Mouse (Mus musculus) brown adipose tissue, adult 24 weeks (tissue): ENCODE data around the gene Slc6a11. TPM values are rescaled to one million over a fixed set of nuclear protein-coding genes. Genes with fewer than 3 reads are reported as not detected.

Source experiments
- H3K27ac ChIP-seq: fragments of 200-500 bp; replicated peaks from 2 replicates; pipeline ENCODE4 v1.5.1; 2012; ENCODE audit warnings: low read depth, mild to moderate bottlenecking, low read length
- H3K4me1 ChIP-seq: fragments of 200-500 bp; 2 replicates; pipeline ENCODE4 v1.6.1; 2012; ENCODE audit warnings: low read length, mixed read lengths; ENCODE audit not compliant: control insufficient read depth, insufficient read depth, insufficient read length
- H3K4me3 ChIP-seq: fragments of 200-500 bp; 2 replicates; pipeline ENCODE4 v1.5.1; 2012; ENCODE audit warnings: low read depth, mild to moderate bottlenecking, low read length, moderate library complexity; ENCODE audit not compliant: insufficient read depth
- polyA plus RNA-seq: library from polyadenylated mRNA; stranded (reverse); fragments of >200 nt; gene quantifications from 2 replicates; pipeline ENCODE4 v1.2.4, GENCODE M21; 2012; ENCODE audit not compliant: missing spikeins, insufficient read depth, insufficient read length

The Slc6a11 gene
- polyA plus RNA-seq, 1 experiment: not detected

- H3K27ac ChIP-seq: no peak overlapping the region
- no peaks in the 10 kb centered on the region for H3K4me1 ChIP-seq
- no peak overlapping the region for H3K4me3 ChIP-seq
These were observed 85.8 kb downstream of the Slc6a11 start for GRCm38 (mm10) chr6:114216741-114217414.

- H3K27ac ChIP-seq: no peak overlapping the region
- H3K4me1 ChIP-seq: no peaks in the 10 kb centered on the region
- no peak overlapping the region for H3K4me3 ChIP-seq
These were observed 93.4 kb downstream of the Slc6a11 start for GRCm38 (mm10) chr6:114224399-114224798.

DNA sequence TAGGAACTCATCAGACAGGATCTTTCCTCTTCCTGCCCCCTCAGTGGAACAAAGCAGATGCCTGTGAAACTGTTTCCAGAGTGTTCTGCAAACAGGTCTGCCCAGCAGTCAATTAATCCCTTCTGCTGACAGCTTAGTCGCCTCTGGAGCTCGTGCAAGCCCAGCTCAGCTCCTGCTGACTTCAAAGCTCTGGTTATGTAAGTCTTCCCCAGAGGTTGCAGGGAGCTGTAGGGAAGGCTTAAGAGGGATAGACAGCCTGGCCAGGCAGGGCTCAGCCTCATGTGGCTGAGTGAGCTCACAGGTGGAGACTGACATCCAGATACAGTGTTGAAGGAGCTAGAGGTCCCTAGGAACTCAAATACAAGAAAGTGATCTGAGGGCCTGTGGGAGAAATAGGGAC lies 96.3 kb downstream of the Slc6a11 start:
- no peaks in the 10 kb centered on the region for H3K4me1 ChIP-seq
- H3K4me3 ChIP-seq: no peak overlapping the region
- no peak overlapping the region for H3K27ac ChIP-seq

DNA sequence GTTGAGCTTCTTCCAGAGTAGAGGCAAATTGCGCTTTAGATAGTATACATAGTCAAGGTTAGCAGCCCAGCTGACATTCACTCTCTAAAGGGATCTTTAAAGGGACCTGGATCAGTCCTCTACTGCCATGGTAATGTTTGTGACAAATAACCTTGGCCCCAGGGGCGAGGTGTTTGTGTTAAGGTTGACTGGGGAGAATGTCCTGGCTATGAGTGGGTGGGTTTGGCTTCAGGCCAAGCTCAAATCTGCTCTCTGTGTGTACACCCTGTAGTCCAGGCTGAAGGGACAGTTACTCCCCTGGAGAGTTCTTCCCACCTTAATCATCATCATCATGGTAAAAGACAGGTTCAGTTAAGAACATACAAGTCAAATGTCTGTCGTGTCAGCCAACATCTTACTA lies 97.2 kb downstream of the Slc6a11 start:
- no peaks in the 10 kb centered on the region for H3K4me1 ChIP-seq
- no peak overlapping the region for H3K4me3 ChIP-seq
- no peak overlapping the region for H3K27ac ChIP-seq

- H3K27ac ChIP-seq: no peak overlapping the region
- no peaks in the 10 kb centered on the region for H3K4me1 ChIP-seq
- H3K4me3 ChIP-seq: no peak overlapping the region
These were observed 108.0 kb downstream of the Slc6a11 start for GRCm38 (mm10) chr6:114238892-114239644.

- Histone ChIP-seq H3K4me1 (no peaks in the 10 kb centered on the region), H3K4me3 (no peak overlapping the region), H3K27ac (no peak overlapping the region)
These were observed 114.6 kb downstream of the Slc6a11 start for GRCm38 (mm10) chr6:114245665-114246064.

DNA sequence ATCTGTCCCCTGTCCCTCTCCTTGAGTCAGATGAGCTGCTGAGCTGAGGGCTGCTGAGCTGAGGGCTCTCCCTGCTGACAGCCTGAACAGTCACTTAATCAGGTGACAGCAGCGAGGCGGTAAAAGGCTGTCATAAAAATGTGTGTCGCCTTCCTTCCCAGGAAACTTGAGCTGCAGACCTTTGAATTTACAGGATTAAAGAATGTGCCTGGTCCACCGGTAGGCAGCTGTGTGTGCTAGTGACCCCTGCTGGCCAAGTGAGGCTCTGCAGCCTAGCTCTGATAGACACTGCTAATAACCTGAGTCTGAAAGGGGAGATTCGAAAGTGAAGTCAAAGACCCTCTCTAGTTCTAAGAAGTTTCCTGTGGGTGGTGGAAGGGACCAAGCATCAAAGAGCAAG lies 119.3 kb downstream of the Slc6a11 start:
- no peak overlapping the region for H3K27ac ChIP-seq
- no peaks in the 10 kb centered on the region for H3K4me1 ChIP-seq
- H3K4me3 ChIP-seq: no peak overlapping the region

- Histone ChIP-seq H3K4me3 (no peak overlapping the region), H3K4me1 (no peaks in the 10 kb centered on the region), H3K27ac (no peak overlapping the region)
These were observed 123.9 kb downstream of the Slc6a11 start for GRCm38 (mm10) chr6:114254927-114255326.

GRCm38 (mm10) chr6:114257762-114258361 lies 126.8 kb downstream of the Slc6a11 start:
- Histone ChIP-seq H3K4me1 (no peaks in the 10 kb centered on the region), H3K4me3 (no peak overlapping the region)

DNA sequence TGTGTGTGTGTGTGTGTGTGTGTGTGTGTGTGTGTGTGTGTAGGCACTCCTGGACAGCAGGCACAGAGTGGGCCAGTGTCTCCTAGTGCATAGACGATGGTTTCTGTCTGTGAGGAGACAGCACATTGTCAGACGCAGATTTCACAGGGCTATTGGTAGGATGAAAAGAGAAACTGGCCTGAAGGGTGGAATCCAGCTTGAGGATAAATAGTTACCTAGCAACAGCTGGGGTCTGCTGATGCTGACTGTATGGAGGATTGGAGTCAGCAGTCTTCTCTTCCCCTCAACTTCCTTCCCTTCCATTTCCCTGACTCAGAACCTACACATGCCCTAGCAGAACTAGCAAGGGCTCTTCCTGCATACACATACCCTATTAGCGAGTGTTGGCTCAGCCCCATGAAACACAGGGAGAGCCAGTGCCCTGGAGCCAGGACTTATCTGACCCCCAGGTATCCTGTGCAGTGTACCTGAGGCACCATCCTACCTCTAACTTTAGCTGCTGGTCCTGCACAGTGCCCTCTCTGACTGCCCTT lies 127.7 kb downstream of the Slc6a11 start:
- Histone ChIP-seq H3K4me3 (no peak overlapping the region), H3K27ac (peak overlapping the region; percentile 51), H3K4me1 (no peaks in the 10 kb centered on the region)

More at GRCm38 (mm10) chr6:114257762-114258361, 126.8 kb downstream of the Slc6a11 start:
- H3K27ac ChIP-seq: no peak overlapping the region

DNA sequence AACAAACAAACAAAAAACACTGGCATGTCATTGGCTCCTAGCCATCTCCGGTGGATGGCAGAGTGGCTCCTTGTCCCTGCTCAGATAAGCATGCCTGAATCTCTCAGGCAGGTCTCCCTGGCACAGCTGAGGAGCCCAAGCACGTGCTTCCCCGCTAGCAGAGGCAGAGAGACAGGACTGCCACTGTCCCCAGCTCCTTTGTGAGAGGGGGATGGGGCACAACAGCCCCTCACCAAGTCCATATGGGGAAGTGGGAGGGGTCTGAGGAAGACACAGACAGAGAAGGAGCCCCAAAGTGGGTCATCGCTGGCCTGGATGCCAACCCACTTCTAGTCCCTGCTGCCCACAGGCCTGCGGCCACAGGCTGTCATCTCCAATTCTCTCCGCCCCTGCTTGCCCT lies 130.6 kb downstream of the Slc6a11 start:
- H3K4me1 ChIP-seq: no peaks in the 10 kb centered on the region
- no peak overlapping the region for H3K27ac ChIP-seq
- H3K4me3 ChIP-seq: no peak overlapping the region

- H3K4me1 ChIP-seq: no peaks in the 10 kb centered on the region
- no peak overlapping the region for H3K4me3 ChIP-seq
- H3K27ac ChIP-seq: no peak overlapping the region
These were observed 133.0 kb downstream of the Slc6a11 start for GRCm38 (mm10) chr6:114264010-114264409.

- Histone ChIP-seq H3K4me1 (no peaks in the 10 kb centered on the region), H3K27ac (no peak overlapping the region), H3K4me3 (no peak overlapping the region)
These were observed 133.4 kb downstream of the Slc6a11 start for GRCm38 (mm10) chr6:114264426-114264825.

DNA sequence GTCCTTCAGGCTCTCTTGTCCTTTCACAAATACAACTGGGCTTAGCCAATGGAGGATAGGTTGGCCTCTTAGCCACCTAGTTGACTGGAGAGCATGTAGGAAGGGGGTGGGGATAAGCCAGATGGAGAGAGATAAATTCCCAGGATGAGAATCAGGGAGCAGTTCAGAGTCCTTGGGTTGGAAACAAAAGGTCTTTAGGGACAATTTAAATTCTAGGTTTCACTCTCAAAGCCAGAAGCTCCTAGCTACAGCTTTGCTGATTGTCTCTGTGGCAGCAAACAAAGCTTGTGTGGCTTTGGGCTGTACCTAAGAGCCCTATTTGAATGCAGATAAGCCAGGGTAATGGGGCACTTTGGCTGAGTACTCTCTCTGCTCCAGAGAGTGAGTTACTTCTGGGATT lies 135.2 kb downstream of the Slc6a11 start:
- H3K27ac ChIP-seq: no peak overlapping the region
- no peak overlapping the region for H3K4me3 ChIP-seq
- no peaks in the 10 kb centered on the region for H3K4me1 ChIP-seq

GRCm38 (mm10) chr6:114267979-114268378 lies 136.9 kb downstream of the Slc6a11 start:
- no peaks in the 10 kb centered on the region for H3K4me1 ChIP-seq
- no peak overlapping the region for H3K27ac ChIP-seq
- no peak overlapping the region for H3K4me3 ChIP-seq
